Mouse (Mus musculus) CD8-positive naive resting alpha-beta T cell, adult 57 days (primary cell): ENCODE measurements around the gene Rbm39. TPM values are rescaled to one million over a fixed set of nuclear protein-coding genes. Genes with fewer than 3 reads are reported as not detected.

Experiments
- total RNA-seq: library from RNA; stranded (reverse); gene quantifications from one replicate; pipeline ENCODE4 v1.2.4, GENCODE M21; 2023

Rbm39 gene
- total RNA-seq, result 1,869 TPM

DNA sequence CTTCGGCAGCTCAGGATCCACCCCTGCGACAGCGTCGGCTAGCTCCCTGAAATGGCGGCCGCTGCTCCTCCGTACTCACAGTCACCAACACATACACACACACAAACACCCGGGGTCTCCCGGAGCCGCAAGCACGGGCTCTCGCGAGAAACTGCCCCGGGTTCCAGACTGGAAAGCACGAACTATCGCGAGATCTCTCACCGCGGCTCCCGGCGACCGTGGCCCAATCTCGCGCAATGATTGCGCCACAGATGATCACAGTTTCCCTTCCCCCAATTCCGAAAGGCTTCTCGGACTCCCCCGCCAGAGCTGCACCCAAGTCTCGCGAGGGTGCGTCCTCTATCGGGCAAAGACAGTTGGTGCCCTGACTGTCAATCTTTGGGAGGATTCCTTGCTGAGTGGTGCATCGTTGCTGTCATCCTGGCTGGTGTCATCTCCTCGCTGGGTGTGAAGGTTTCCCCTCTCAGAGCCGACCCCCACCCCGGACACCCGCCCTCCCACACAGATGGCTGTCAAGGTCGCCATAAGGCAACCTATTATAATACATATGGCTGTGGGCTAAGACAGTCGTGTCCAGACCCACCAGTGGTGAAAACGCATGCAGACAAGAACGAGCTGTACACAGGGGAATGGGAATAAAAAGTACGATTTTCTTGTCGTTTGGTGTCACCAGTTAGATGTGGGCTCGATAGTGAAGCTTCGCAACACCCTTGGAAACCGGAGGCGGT lies at the start of gene Rbm39:
Gene Rbm39, minus strand, starts transcription at position 145 of the 728 bp plus-strand sequence.

DNA sequence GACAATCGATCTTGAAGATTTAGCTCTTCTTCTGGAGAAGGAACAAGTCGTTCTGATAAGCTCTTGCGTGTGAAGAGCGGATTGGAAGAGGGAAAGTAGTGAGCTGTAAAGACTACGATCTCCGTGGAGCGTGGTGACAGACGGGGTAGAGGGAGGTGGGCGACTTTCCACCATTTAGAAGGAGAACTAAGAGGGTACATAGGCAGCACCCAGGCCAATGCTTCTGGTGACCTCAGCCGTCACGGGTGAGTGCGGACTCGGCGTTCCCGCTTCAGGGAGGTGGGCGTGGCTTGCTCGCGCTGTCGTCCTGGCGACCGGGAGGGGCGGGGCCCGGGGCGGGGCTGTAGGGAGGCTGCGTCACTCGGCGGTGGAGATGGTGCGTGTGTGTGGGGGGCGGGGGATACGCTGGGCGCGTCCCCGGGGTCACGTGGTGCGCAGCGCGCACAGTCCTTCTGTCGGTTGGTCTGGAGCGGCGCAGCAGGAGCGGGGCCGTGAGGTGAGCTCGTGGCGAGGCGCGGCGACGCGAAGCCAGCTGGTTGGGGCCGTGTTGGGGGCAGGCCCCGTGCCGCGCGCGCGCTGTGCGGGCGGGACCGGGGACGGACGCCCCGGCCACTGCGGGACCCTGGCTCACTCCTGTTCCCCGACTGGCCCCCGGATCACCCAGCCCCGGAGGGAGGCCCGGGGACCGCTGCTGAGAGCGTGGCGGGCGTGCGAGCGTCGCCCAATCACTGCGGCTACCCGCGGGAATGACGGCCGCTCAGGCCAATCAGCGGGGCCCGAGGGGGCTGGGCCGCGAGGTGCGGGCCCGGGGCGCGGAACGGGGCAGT lies 16.5 kb upstream of the Rbm39 start, which contains the start of gene Phf20:
Gene Phf20, plus strand, starts transcription at position 165 of the 827 bp plus-strand sequence.

DNA sequence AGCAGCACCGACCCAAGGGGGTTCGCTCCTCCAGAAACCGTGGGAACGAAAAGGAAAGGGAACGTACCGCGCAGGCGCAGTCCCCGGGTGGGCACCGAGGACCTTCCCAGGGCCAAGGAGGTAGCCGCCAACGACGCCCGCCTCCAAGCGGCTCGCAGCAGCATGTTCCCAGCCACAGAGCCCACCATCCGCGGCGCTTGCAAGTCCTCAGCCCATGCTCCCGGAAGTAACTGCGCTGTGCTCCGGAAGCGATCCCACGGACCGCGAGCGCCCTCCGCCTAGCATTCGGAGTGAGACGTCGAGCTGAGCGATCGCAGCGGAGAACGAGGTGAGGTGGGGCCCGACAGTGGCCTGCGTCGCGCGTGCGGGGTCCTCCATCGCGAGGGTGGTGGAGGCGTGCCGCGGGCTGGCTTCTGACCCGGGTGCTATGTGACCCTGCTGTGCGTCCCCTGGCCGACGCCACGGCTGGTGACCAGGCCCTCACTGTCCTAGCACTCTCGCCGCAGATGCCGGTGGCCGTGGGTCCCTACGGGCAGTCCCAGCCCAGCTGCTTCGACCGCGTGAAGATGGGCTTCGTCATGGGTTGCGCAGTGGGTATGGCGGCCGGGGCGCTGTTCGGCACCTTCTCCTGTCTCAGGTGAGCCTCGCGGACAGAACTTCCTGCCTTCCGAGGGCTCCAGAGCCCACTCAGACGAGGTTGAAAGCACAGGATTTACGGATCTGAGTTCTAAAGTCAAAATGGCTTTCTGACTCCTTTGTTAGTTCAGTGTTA lies 35.9 kb downstream of the Rbm39 start, which contains the start of the genes Romo1 and Nfs1:
Gene Romo1, plus strand, starts transcription at position 87 of the 772 bp plus-strand sequence.
Gene Nfs1, minus strand, starts transcription at position 234 of the 772 bp plus-strand sequence.

DNA sequence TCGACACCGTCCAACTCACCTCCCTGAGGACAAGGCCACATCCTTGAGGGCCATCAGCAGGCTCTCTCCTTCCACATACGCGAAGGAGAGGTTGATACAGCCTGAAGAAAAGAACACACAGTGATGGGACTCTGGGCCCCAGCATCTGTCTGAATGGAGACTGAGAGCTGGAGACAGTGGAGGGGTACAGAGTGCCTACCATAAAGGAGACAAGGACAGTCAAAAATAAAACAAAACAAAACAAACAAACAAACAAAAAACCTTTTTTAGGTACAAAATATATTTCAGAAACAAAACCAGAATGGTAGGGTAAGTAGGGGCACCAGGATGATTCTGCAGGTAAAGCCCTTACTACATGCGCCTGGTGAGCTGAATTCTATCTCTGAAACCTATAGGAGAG lies 53.0 kb downstream of the Rbm39 start, which contains the start of gene Gm28036:
Gene Gm28036, minus strand, starts transcription at position 101 of the 400 bp plus-strand sequence.

DNA sequence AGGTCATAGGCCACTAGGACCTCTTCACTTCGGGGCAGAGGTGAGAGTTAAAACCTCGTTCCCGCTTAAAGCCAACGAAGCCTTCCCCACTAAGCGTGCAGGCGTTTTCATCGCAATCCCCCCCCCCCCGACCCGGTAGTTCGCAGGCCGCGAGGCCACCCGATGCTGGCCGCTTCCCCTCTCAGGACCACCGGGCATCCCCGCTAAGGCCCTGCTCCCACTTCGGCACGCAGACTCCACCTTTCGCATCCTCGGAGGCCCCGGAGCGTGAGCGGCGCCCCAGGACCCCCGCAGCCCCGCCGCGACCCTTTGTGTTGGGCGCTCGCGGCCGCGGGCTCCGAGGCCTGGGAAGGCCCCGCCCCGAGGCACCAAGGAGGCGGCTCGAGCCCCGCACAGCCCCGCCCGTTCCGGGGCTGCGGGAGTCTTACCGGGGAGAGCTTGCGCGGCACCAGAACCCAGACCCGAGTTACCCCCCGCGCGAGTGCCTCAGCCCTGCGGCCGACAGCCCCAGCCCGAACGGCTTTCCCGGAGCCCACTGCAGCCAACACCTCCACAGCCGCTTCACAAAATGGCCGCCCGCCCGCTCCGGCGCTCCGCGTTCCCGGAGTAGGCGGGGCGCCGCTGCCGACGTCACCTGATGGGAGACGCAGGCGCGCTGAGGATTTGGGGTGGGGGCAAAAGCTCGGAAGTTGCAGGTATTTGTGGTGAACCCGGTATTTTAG lies 68.5 kb downstream of the Rbm39 start, which contains the start of the genes Cpne1 and Rbm12:
Gene Cpne1, minus strand, starts transcription at position 608 of the 722 bp plus-strand sequence.
Gene Rbm12, minus strand, starts transcription at position 621 of the 722 bp plus-strand sequence.

Other genes with a start within 250 kb of the Rbm39 start
- gene Uqcc1, start 249.9 kb downstream of the Rbm39 start, total RNA-seq, result 40.3 TPM
- gene Gm15557, start 239.5 kb downstream of the Rbm39 start, total RNA-seq, result not detected
- not detected for gene Gdf5, start 234.9 kb downstream of the Rbm39 start, total RNA-seq
- gene Cep250, start 223.8 kb downstream of the Rbm39 start, total RNA-seq, result 62.5 TPM
- 2.8 TPM for gene 6430550D23Rik, start 172.3 kb downstream of the Rbm39 start, total RNA-seq
- 59.8 TPM for gene Ergic3, start 172.2 kb downstream of the Rbm39 start, total RNA-seq
- not detected for gene Fer1l4, start 127.3 kb downstream of the Rbm39 start, total RNA-seq
- gene Spag4, start 115.1 kb downstream of the Rbm39 start, total RNA-seq, result 4.1 TPM
- 67.0 TPM for gene Cpne1, start 68.3 kb downstream of the Rbm39 start, total RNA-seq
- 26.5 TPM for gene Rbm12, start 68.3 kb downstream of the Rbm39 start, total RNA-seq
- 24.3 TPM for gene Gm28036, start 53.1 kb downstream of the Rbm39 start, total RNA-seq
- gene Romo1, start 36.2 kb downstream of the Rbm39 start, total RNA-seq, result 51.0 TPM
- 24.9 TPM for gene Nfs1, start 36.1 kb downstream of the Rbm39 start, total RNA-seq
- gene Phf20, start 16.2 kb upstream of the Rbm39 start, total RNA-seq, result 76.0 TPM
- gene Cnbd2, start 132.1 kb upstream of the Rbm39 start, total RNA-seq, result 2.1 TPM
- gene Scand1, start 132.5 kb upstream of the Rbm39 start, total RNA-seq, result 81.3 TPM
- 4.3 TPM for gene Epb41l1, start 240.7 kb upstream of the Rbm39 start, total RNA-seq